Mouse (Mus musculus) forebrain, postnatal 0 days (tissue): ENCODE results near the gene Noxo1. TPM values are rescaled to one million over a fixed set of nuclear protein-coding genes. Genes with fewer than 3 reads are reported as not detected.
A peak's percentile ranks its signal among the peaks of the same experiment; 100 is the strongest.
"Not testable (repeated sequence)": the region's sequence is repeated elsewhere in the genome, so short reads cannot be mapped to it uniquely, and the experiment has no call there.

ENCODE experiments used
- ATAC-seq: fragments of 200-750 bp; cut with Nextera tagmentation; 2 replicates; pipeline ENCODE4 v1.8.0; 2017; ENCODE audit warnings: mild to moderate bottlenecking, moderate library complexity
- DNase-seq: peaks from one replicate; pipeline ENCODE4 v3.0.0-alpha.2; 2015
- H3K27ac ChIP-seq: fragments of 300-500 bp; sonication (generic); 2 replicates; pipeline ENCODE4 v1.5.1; 2014; ENCODE audit warnings: low read depth, mild to moderate bottlenecking, antibody characterized with exemption, low read length, moderate library complexity, mixed read lengths
- H3K27me3 ChIP-seq: fragments of 300-500 bp; sonication (generic); 2 replicates; pipeline ENCODE4 v1.6.1; 2014; ENCODE audit warnings: mild to moderate bottlenecking, low read length, mixed read lengths; ENCODE audit not compliant: insufficient read depth
- H3K36me3 ChIP-seq: fragments of 300-500 bp; sonication (generic); 2 replicates; pipeline ENCODE4 v1.6.1; 2014; ENCODE audit warnings: mild to moderate bottlenecking, moderate library complexity; ENCODE audit not compliant: insufficient read depth
- H3K4me1 ChIP-seq: fragments of 300-500 bp; sonication (generic); 2 replicates; pipeline ENCODE4 v1.6.1; 2014; ENCODE audit warnings: antibody characterized with exemption; ENCODE audit not compliant: insufficient read depth
- H3K4me2 ChIP-seq: fragments of 300-500 bp; sonication (generic); 2 replicates; pipeline ENCODE4 v1.6.1; 2014; ENCODE audit warnings: low read depth, mild to moderate bottlenecking, moderate library complexity
- H3K4me3 ChIP-seq: fragments of 300-500 bp; sonication (generic); 2 replicates; pipeline ENCODE4 v1.5.1; 2014; ENCODE audit warnings: low read depth, low read length, mixed read lengths
- H3K9ac ChIP-seq: fragments of 300-500 bp; sonication (generic); 2 replicates; pipeline ENCODE4 v1.6.1; 2014; ENCODE audit warnings: mild to moderate bottlenecking
- H3K9me3 ChIP-seq: fragments of 300-500 bp; sonication (generic); 2 replicates; pipeline ENCODE4 v1.6.1; 2016; ENCODE audit warnings: low read length
- CTCF ChIP-seq: sonication (generic); IDR thresholded peaks from 2 replicates; pipeline ENCODE4 v1.5.1; 2016; ENCODE audit warnings: antibody characterized with exemption, control low read depth, low read depth
- WGBS: fragments of 180-500 bp; shearing (Covaris S2); extraction: QIAGEN DNeasy Blood & Tissue Kit; methylation state at CpG from one replicate; pipeline ENCODE4 v1.1.7; 2014; 5-methylcytosine and 5-hydroxymethylcytosine counted together
- polyA plus RNA-seq: library from polyadenylated mRNA; unstranded; fragments of >200 nt; fragmentation: Nextera tagmentation; extraction: Ambion mirVana; gene quantifications from 2 replicates; pipeline ENCODE4 v1.2.1, GENCODE M21; 2015
- total RNA-seq: library from RNA; depleted of rRNA; stranded (reverse); fragments of >200 nt; gene quantifications from 2 replicates; pipeline ENCODE4 v1.2.3, GENCODE M21; 2014

Gene Noxo1
- total and polyA plus RNA-seq, 2 experiments from 2014 or later = 2.5 to 4.5 TPM

DNA sequence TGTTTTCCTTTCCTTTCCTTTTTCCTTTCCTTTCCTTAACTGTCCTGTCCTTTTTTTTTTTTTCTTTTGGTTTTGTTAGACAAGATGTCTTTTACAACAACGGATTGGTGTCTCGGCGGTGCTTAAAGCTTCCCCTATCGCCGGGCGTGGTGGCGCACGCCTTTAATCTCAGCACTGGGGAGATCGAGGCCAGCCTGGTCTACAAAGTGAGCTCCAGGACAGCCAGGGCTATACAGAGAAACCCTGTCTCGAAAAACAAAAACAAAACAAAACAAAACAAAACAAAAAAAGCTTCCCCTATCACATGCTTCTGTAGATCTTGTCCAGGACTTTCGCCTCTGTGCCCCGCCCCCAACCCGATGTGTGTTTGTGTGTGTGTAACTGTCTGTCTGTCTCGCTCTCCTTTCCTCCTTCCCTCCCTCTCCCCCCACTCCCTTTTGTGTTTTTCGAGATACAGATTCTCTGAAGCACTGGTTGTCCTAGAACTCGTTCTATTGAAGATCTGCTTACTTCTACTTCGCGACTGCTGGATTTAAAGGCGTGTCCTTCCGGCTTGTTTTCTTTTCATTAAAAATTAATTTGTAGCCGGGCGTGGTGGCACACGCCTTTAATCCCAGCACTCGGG, 11.9 kb downstream of the Noxo1 start:
- peaks cover 3% of the 10 kb centered on the region; the same call in 1 of the 2 replicates for H3K4me1 ChIP-seq

GRCm38 (mm10) chr17:24708646-24709045, 12.6 kb downstream of the Noxo1 start:
- Histone ChIP-seq H3K27ac (no peak overlapping the region), H3K4me3 (no peak overlapping the region), H3K9ac (no peak overlapping the region), H3K27me3 (no peaks in the 10 kb centered on the region), H3K4me1 (peaks cover 3% of the 10 kb centered on the region; the same call in 1 of the 2 replicates), H3K36me3 (peaks cover 16% of the 10 kb centered on the region), H3K9me3 (no peaks in the 10 kb centered on the region), H3K4me2 (no peak overlapping the region)
- ATAC-seq (no peak), DNase-seq (peak; percentile 33)
- TF ChIP-seq CTCF = peak; percentile 53
- 36% methylated on average over 2 of the region's 2 CpGs for WGBS

More for the DNA sequence above, 11.9 kb downstream of the Noxo1 start:
- WGBS = 5% methylated on average over 24 of the region's 24 CpGs
- Histone ChIP-seq H3K9me3 (no peaks in the 10 kb centered on the region), H3K4me2 (peak overlapping the region; percentile 62), H3K9ac (peak overlapping the region; percentile 62), H3K4me3 (peak overlapping the region; percentile 58), H3K36me3 (peaks cover 20% of the 10 kb centered on the region), H3K27me3 (no peaks in the 10 kb centered on the region), H3K27ac (peak overlapping the region; percentile 67; the same call in 1 of the 2 replicates)
- ATAC-seq = peak; percentile 62; the same call in 1 of the 2 replicates
- no peak for TF ChIP-seq CTCF
- no peak for DNase-seq

DNA sequence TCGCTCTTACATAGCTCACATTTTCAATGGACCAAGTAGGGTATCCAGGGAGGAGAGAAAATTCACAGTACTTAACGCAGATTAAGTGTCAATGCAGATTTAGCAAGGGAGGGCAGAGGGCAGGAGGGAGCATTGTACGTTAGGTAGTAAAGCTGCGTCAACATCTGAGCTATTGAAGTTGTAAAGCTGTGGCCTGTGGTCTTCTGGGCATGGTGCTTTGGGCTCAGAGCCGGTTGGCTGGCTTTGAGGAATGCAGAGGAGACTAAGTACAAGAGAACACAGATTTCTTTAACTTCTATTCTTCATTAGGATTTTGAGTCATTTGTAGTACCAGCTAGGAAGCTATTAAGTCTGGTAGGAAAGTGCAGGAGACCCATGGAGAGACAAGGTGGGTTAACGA, 19.5 kb downstream of the Noxo1 start:
- H3K9ac ChIP-seq = no peak overlapping the region
- no peak for ATAC-seq
- DNase-seq = no peak
- H3K9me3 ChIP-seq = no peaks in the 10 kb centered on the region
- no peak overlapping the region for H3K27ac ChIP-seq
- H3K4me3 ChIP-seq = no peak overlapping the region
- H3K27me3 ChIP-seq = no peaks in the 10 kb centered on the region
- TF ChIP-seq CTCF = no peak
- H3K36me3 ChIP-seq = no peaks in the 10 kb centered on the region
- H3K4me2 ChIP-seq = no peak overlapping the region
- H3K4me1 ChIP-seq = no peaks in the 10 kb centered on the region
- WGBS = 48% methylated on average over 6 of the region's 6 CpGs

DNA sequence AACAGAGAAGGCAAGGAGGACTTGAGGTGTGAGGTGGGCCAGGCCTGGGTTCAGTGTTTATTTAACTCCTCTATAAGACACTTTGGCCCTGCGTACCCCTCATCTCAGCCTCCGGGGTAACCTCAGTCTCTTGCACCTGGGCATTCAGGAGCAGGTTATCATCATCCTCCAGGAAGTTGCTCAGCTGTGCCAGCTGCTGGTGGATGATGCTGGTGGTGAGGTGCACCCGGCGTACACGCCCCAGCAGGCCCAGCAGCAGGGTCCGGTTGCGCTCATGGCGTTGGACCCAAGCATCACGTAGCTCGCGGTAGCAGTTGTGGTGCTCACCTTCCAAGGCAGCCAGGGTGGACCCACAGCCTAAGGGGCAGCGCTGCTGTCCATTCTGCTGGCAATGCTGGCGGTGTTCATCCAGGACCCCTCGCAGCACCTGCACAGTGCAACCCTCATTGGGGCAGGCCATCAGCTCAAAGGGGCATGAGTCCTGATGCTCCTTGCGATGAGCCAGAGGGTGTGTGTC, 20.2 kb downstream of the Noxo1 start:
- no peak overlapping the region for H3K4me2 ChIP-seq
- H3K9me3 ChIP-seq = no peaks in the 10 kb centered on the region
- H3K4me3 ChIP-seq = no peak overlapping the region
- H3K27me3 ChIP-seq = no peaks in the 10 kb centered on the region
- no peak overlapping the region for H3K9ac ChIP-seq
- no peak for TF ChIP-seq CTCF
- ATAC-seq (no peak), DNase-seq (no peak)
- WGBS = 94% methylated on average over 15 of the region's 15 CpGs
- peaks cover 1% of the 10 kb centered on the region; the same call in 1 of the 2 replicates for H3K4me1 ChIP-seq
- H3K36me3 ChIP-seq = peaks cover under 1% of the 10 kb centered on the region
- no peak overlapping the region for H3K27ac ChIP-seq

DNA sequence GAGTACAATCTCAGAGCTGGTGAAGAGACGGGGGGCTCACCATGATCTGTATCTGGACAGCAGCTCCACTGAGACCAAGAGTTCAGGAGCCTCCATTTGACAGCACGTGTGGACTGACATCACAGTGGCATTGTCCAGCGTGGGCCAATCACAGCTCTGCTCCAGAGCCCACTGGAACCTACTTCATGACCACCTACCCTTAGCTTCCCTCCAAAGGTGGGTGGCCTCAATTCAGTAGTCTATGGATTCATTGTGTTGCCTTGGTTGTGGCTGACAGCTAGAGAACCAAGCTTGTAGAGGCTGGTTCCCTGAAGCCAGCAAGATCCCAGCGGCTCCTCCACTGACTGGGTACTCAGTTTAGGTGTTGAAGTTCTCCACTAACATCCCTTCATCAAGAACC, 21.9 kb downstream of the Noxo1 start, which contains the start of the genes Rnf151 and Rps2:
Gene Rnf151 (minus strand): TSS at position 121 of the 400 bp plus-strand sequence.
Gene Rps2 (plus strand): TSS at position 174 of the 400 bp plus-strand sequence.
- Histone ChIP-seq H3K9me3 (no peaks in the 10 kb centered on the region), H3K4me3 (peak within 1 kb of the TSS; percentile 86), H3K9ac (0 out of 2 replicates have a peak within 1 kb of the TSS, but pooled peaks have one; percentile 85), H3K4me2 (peak within 1 kb of the TSS; percentile 67), H3K27me3 (no peaks in the 10 kb centered on the region), H3K36me3 (peaks cover 14% of the 10 kb centered on the region), H3K4me1 (peaks cover 7% of the 10 kb centered on the region; the same call in 1 of the 2 replicates), H3K27ac (no peak within 1 kb of the TSS)
- DNase-seq (no peak), ATAC-seq (no peak)
- TF ChIP-seq CTCF = no peak
- WGBS = 77% methylated on average over 4 of the region's 4 CpGs

- 70% methylated on average over 5 of the region's 5 CpGs for WGBS
- peak overlapping the region; percentile 67 for H3K4me2 ChIP-seq
- peaks cover 11% of the 10 kb centered on the region for H3K4me1 ChIP-seq
- peak overlapping the region; percentile 86 for H3K4me3 ChIP-seq
- not testable (repeated sequence) for ATAC-seq, DNase-seq, H3K9me3 ChIP-seq, H3K27ac ChIP-seq, H3K27me3 ChIP-seq
- H3K9ac ChIP-seq = peak overlapping the region; percentile 85
- H3K36me3 ChIP-seq = peaks cover 14% of the 10 kb centered on the region
Measured at GRCm38 (mm10) chr17:24718938-24719337, 22.9 kb downstream of the Noxo1 start.

DNA sequence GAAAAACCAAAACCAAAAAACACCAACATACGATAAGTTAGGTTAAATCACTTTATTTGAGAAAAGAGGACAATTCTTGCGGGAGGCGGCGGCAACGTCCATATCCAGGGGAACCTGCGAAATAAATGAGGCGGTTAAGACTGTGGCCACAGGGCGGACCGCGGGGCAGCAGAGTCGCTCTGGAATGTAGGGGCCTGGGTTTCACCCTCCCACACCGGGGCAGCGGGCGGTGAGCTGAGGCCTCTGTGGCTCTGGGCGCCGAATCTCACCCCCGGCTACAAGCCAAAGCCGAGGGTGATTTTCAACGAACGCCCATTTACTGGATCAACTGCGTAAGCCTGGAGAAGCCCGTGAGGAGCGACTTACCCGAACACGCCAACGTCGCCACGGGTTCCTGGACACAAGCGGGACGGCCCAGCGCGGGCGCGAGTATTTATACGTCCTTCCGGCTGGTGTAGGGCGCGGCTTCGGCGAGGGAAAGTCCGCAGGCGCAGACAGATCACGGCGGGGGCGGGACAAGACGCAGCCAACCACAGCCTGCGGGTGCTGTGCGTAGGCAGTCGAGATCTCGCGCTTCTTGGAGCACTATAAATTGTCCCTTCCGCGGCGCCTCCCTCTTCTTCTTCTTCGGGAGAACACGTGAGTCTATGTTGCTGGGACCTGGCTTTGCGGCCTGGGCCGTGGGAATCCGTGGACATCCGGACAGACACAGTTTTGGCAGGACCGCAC, 23.6 kb downstream of the Noxo1 start:
- ATAC-seq (peak; percentile 98), DNase-seq (peak; percentile 99)
- WGBS = 1% methylated on average over 59 of the region's 61 CpGs
- Histone ChIP-seq H3K4me2 (peak overlapping the region; percentile 71), H3K36me3 (peaks cover 14% of the 10 kb centered on the region), H3K27ac (peak overlapping the region; percentile 91), H3K9me3 (no peaks in the 10 kb centered on the region), H3K4me3 (peak overlapping the region; percentile 86), H3K27me3 (no peaks in the 10 kb centered on the region), H3K9ac (peak overlapping the region; percentile 87), H3K4me1 (peaks cover 11% of the 10 kb centered on the region)
- no peak; the same call in 1 of the 2 replicates for TF ChIP-seq CTCF

- peak overlapping the region; percentile 86 for H3K4me3 ChIP-seq
- under 1% methylated on average over 11 of the region's 11 CpGs for WGBS
- peak overlapping the region; percentile 91; the same call in 1 of the 2 replicates for H3K27ac ChIP-seq
- ATAC-seq, H3K9me3 ChIP-seq, H3K27me3 ChIP-seq: not testable (repeated sequence)
- peak overlapping the region; percentile 71 for H3K4me2 ChIP-seq
- DNase-seq = peak; percentile 30
- H3K36me3 ChIP-seq = peaks cover 14% of the 10 kb centered on the region
- peaks cover 11% of the 10 kb centered on the region for H3K4me1 ChIP-seq
- H3K9ac ChIP-seq = peak overlapping the region; percentile 87
Measured at GRCm38 (mm10) chr17:24720616-24721015, 24.6 kb downstream of the Noxo1 start.

GRCm38 (mm10) chr17:24721383-24721955, 25.4 kb downstream of the Noxo1 start:
- not testable (repeated sequence) for H3K27ac ChIP-seq, ATAC-seq, DNase-seq, H3K9me3 ChIP-seq, H3K27me3 ChIP-seq
- peak overlapping the region; percentile 71 for H3K4me2 ChIP-seq
- H3K4me3 ChIP-seq = peak overlapping the region; percentile 17
- H3K4me1 ChIP-seq = peaks cover 11% of the 10 kb centered on the region
- peak overlapping the region; percentile 33 for H3K9ac ChIP-seq
- peaks cover 14% of the 10 kb centered on the region for H3K36me3 ChIP-seq
- 72% methylated on average over 7 of the region's 7 CpGs for WGBS
